Mouse (Mus musculus) lung, embryonic 14.5 days (tissue): ENCODE results near the gene Lect2. TPM values are rescaled to one million over a fixed set of nuclear protein-coding genes. Genes with fewer than 3 reads are reported as not detected.
A peak's percentile ranks its signal among the peaks of the same experiment; 100 is the strongest.

Source experiments
- ATAC-seq: fragments of 200-750 bp; cut with Nextera tagmentation; 2 replicates; pipeline ENCODE4 v1.8.0; 2017; ENCODE audit warnings: mild to moderate bottlenecking, moderate TSS enrichment, moderate library complexity; ENCODE audit not compliant: insufficient read depth
- DNase-seq: peaks from one replicate; pipeline ENCODE4 v3.0.0-alpha.2; 2015
- H3K27ac ChIP-seq: fragments of 300-500 bp; sonication (generic); 2 replicates; pipeline ENCODE4 v1.5.1; 2014; ENCODE audit warnings: low read depth, mild to moderate bottlenecking, moderate library complexity
- H3K27me3 ChIP-seq: fragments of 300-500 bp; sonication (generic); 2 replicates; pipeline ENCODE4 v1.6.1; 2014; ENCODE audit warnings: low read length, control low read depth; ENCODE audit not compliant: insufficient read depth
- H3K36me3 ChIP-seq: fragments of 300-500 bp; sonication (generic); 2 replicates; pipeline ENCODE4 v1.6.1; 2014; ENCODE audit warnings: control low read depth; ENCODE audit not compliant: insufficient read depth
- H3K4me1 ChIP-seq: fragments of 300-500 bp; sonication (generic); 2 replicates; pipeline ENCODE4 v1.6.1; 2014; ENCODE audit warnings: antibody characterized with exemption, control low read depth; ENCODE audit not compliant: insufficient read depth
- H3K4me2 ChIP-seq: fragments of 300-500 bp; sonication (generic); 2 replicates; pipeline ENCODE4 v1.6.1; 2014; ENCODE audit warnings: mild to moderate bottlenecking
- H3K4me3 ChIP-seq: fragments of 300-500 bp; sonication (generic); 2 replicates; pipeline ENCODE4 v1.5.1; 2014; ENCODE audit warnings: low read depth, low read length
- H3K9ac ChIP-seq: fragments of 300-500 bp; sonication (generic); 2 replicates; pipeline ENCODE4 v1.6.1; 2014
- H3K9me3 ChIP-seq: fragments of 300-500 bp; sonication (generic); 2 replicates; pipeline ENCODE4 v1.6.1; 2016; ENCODE audit warnings: low read depth, low read length, control low read depth
- CTCF ChIP-seq: IDR thresholded peaks from 2 replicates; pipeline ENCODE4 v1.5.1; 2016; ENCODE audit warnings: antibody characterized with exemption, low read depth
- whole genome bisulfite sequencing: fragments of 180-500 bp; shearing (Covaris S2); extraction: QIAGEN DNeasy Blood & Tissue Kit; methylation state at CpG from one replicate; pipeline ENCODE4 v1.1.7; 2014; 5-methylcytosine and 5-hydroxymethylcytosine counted together
- polyA plus RNA-seq: library from polyadenylated mRNA; unstranded; fragments of >200 nt; fragmentation: Nextera tagmentation; extraction: Ambion mirVana; gene quantifications from 2 replicates; pipeline ENCODE4 v1.2.1, GENCODE M21; 2014

Lect2 gene
- polyA plus RNA-seq, 1 experiment from 2014 or later: not detected

DNA sequence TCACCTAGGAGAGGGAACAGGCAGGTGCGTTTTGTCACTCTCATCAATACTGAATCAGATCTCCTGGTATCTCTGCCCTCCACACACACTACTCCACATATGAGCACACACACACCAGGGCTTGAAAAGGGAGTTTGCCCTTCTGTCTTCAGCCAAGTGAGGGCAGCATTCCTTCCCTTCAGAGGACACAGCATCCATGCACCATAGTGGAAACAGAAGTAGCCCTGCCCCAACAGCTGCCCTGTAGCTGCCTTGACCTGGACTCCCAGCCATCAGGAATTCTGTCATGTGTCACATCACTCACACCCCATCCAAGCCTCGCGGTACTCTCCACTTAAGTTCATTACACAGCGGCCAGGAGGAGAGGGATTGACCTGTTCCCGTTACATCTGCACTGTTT is 29.8 kb upstream of the Lect2 start:
- WGBS: 41% methylated on average over 5 of the region's 5 CpGs
- no peaks in the 10 kb centered on the region for H3K27me3 ChIP-seq
- no peak overlapping the region for H3K4me3 ChIP-seq
- H3K36me3 ChIP-seq: no peaks in the 10 kb centered on the region
- DNase-seq (no peak), ATAC-seq (no peak)
- no peaks in the 10 kb centered on the region for H3K9me3 ChIP-seq
- H3K27ac ChIP-seq: no peak overlapping the region
- peak; percentile 55 for TF ChIP-seq CTCF
- H3K4me2 ChIP-seq: no peak overlapping the region
- peaks cover 22% of the 10 kb centered on the region for H3K4me1 ChIP-seq
- no peak overlapping the region for H3K9ac ChIP-seq

DNA sequence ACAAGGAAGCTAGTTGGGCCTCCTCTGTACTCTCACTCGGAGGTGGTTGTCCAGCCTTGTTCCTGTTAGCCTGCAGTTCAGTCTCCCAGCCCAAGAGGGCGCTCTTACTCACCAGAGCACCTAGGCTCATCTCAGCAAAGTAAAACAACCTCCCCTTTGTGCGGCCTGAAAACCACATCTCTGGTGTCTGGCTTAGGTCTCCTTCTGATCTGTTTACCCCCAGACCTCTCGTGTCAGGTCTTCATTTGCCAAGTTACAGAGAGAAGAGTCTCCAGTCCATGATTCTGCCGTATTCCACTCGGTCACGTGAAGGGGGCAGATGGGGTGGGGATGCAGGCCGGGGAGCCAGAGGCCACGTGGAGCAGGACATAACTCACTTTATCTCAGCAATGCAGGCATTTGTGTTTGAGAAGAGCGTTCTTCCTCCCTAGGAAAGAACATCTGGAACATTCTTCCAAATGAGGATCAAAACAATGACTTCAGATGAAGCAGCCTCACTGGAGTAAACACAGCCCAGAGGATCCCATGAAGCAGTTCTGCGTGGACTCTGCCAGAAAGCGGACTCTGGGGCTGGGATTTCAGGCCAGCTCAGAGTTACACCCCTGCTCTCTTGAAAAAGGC is 27.5 kb upstream of the Lect2 start:
- H3K27ac ChIP-seq: peak overlapping the region; percentile 61
- no peak overlapping the region for H3K4me2 ChIP-seq
- no peak overlapping the region for H3K4me3 ChIP-seq
- no peaks in the 10 kb centered on the region for H3K9me3 ChIP-seq
- DNase-seq: peak; percentile 89
- 24% methylated on average over 12 of the region's 12 CpGs for WGBS
- no peaks in the 10 kb centered on the region for H3K27me3 ChIP-seq
- H3K4me1 ChIP-seq: peaks cover 10% of the 10 kb centered on the region
- H3K9ac ChIP-seq: no peak overlapping the region
- H3K36me3 ChIP-seq: no peaks in the 10 kb centered on the region
- TF ChIP-seq CTCF: peak; percentile 93
- ATAC-seq: peak; percentile 53

GRCm38 (mm10) chr13:56575074-56575473 is 26.8 kb upstream of the Lect2 start:
- no peak overlapping the region for H3K27ac ChIP-seq
- peaks cover 10% of the 10 kb centered on the region for H3K4me1 ChIP-seq
- no peaks in the 10 kb centered on the region for H3K9me3 ChIP-seq
- H3K9ac ChIP-seq: no peak overlapping the region
- no peaks in the 10 kb centered on the region for H3K36me3 ChIP-seq
- DNase-seq (no peak), ATAC-seq (no peak)
- H3K4me2 ChIP-seq: no peak overlapping the region
- TF ChIP-seq CTCF: no peak
- H3K4me3 ChIP-seq: no peak overlapping the region
- H3K27me3 ChIP-seq: no peaks in the 10 kb centered on the region
- 76% methylated on average over 4 of the region's 4 CpGs for WGBS

DNA sequence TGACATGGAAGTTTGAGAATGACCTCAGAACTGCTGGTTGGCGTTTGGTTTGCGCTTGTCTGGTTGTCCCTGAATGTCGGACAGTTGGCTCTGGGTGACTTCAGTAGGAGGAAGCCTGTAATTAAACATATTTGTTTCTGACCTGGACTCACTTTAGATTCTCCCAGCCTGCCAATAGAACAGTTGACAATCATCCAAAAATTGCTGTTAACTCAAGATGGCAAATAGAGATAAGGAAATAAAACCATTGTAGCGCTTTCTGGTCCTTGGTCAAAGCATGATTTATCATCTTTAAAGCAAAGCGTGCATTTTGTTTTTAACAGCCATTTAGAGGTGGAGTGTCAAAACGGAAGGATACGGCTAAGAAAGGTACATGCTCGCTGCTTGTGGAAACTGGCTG is 23.3 kb upstream of the Lect2 start:
- Histone ChIP-seq H3K4me1 (peaks cover 10% of the 10 kb centered on the region), H3K9me3 (no peaks in the 10 kb centered on the region), H3K4me2 (no peak overlapping the region), H3K27me3 (no peaks in the 10 kb centered on the region), H3K27ac (no peak overlapping the region), H3K4me3 (no peak overlapping the region), H3K36me3 (no peaks in the 10 kb centered on the region), H3K9ac (no peak overlapping the region)
- TF ChIP-seq CTCF: no peak
- DNase-seq (no peak), ATAC-seq (no peak)
- WGBS: 59% methylated on average over 8 of the region's 8 CpGs

DNA sequence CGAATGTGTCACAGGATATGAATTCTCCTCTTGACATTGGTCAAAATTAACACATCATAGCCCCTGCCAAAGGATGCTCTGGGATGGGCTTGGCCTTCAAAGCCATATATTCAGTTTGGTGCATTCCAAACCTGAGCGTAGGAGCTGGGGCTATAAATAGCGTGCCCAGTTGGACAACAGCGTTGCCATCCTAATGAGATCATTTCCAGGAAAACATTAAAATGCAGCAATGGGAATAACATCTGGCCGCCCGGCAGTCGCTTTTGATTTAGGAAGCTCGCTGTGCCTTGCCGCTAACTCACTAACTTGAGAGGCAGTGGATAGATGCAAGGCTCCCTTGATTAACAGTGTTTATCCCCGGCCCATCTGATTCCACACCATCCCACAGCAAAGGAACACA is 18.0 kb upstream of the Lect2 start:
- no peak overlapping the region for H3K4me3 ChIP-seq
- no peaks in the 10 kb centered on the region for H3K4me1 ChIP-seq
- no peaks in the 10 kb centered on the region for H3K36me3 ChIP-seq
- ATAC-seq (no peak), DNase-seq (no peak)
- WGBS: 58% methylated on average over 10 of the region's 10 CpGs
- H3K27ac ChIP-seq: no peak overlapping the region
- TF ChIP-seq CTCF: no peak
- no peak overlapping the region for H3K4me2 ChIP-seq
- H3K9ac ChIP-seq: no peak overlapping the region
- H3K27me3 ChIP-seq: no peaks in the 10 kb centered on the region
- H3K9me3 ChIP-seq: no peaks in the 10 kb centered on the region

GRCm38 (mm10) chr13:56563075-56563474 is 14.8 kb upstream of the Lect2 start:
- Histone ChIP-seq H3K9me3 (no peaks in the 10 kb centered on the region), H3K27me3 (no peaks in the 10 kb centered on the region), H3K9ac (no peak overlapping the region), H3K27ac (no peak overlapping the region), H3K4me3 (no peak overlapping the region), H3K36me3 (no peaks in the 10 kb centered on the region), H3K4me2 (no peak overlapping the region), H3K4me1 (no peaks in the 10 kb centered on the region)
- peak; percentile 77 for DNase-seq
- ATAC-seq: no peak
- TF ChIP-seq CTCF: peak; percentile 73
- 39% methylated on average over 6 of the region's 6 CpGs for WGBS

DNA sequence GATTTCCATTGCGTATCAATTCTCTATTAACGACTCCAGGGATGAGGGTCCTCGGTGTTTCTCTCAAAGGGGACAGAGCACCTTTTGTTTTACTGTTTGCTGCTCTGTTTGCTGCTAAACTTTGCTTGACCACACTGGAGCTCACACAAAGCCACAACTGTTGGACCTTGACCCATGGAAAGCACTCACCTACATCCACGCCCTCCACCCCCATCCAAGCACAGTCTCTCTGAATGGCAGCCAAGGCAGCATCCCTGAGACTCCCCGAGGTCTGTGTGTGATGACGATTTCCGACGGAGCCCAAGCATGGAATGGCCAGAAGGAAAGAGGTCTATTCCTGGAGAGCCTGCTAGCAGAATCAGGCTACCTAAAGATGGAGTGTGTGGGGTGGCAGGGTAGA is 12.8 kb upstream of the Lect2 start:
- H3K36me3 ChIP-seq: no peaks in the 10 kb centered on the region
- no peaks in the 10 kb centered on the region for H3K4me1 ChIP-seq
- no peak for DNase-seq
- no peak overlapping the region for H3K27ac ChIP-seq
- H3K9ac ChIP-seq: no peak overlapping the region
- no peaks in the 10 kb centered on the region for H3K27me3 ChIP-seq
- H3K4me2 ChIP-seq: no peak overlapping the region
- no peak for ATAC-seq
- no peak overlapping the region for H3K4me3 ChIP-seq
- no peaks in the 10 kb centered on the region for H3K9me3 ChIP-seq
- WGBS: 71% methylated on average over 8 of the region's 8 CpGs
- no peak for TF ChIP-seq CTCF
